Mouse (Mus musculus) testis, adult 2 months (tissue): ENCODE data around the gene Rnf38. TPM values are rescaled to one million over a fixed set of nuclear protein-coding genes. Genes with fewer than 3 reads are reported as not detected.

Source experiments
- H3K27ac ChIP-seq: fragments of 200-500 bp; 2 replicates; pipeline ENCODE4 v1.5.1; 2012; ENCODE audit warnings: low read depth, low read length; ENCODE audit not compliant: control insufficient read depth, insufficient read depth
- H3K27me3 ChIP-seq: fragments of 200-500 bp; 2 replicates; pipeline ENCODE4 v1.6.1; 2012; ENCODE audit warnings: mild to moderate bottlenecking, low read length, moderate library complexity; ENCODE audit not compliant: control insufficient read depth, insufficient read depth
- H3K36me3 ChIP-seq: fragments of 200-500 bp; 2 replicates; pipeline ENCODE4 v1.6.1; 2012; ENCODE audit warnings: mild to moderate bottlenecking, low read length; ENCODE audit not compliant: control insufficient read depth, insufficient read depth
- H3K4me1 ChIP-seq: fragments of 200-500 bp; 2 replicates; pipeline ENCODE4 v1.6.1; 2012; ENCODE audit warnings: low read length; ENCODE audit not compliant: control insufficient read depth, insufficient read depth
- H3K4me3 ChIP-seq: fragments of 200-500 bp; 2 replicates; pipeline ENCODE4 v1.5.1; 2012; ENCODE audit warnings: low read depth, mild to moderate bottlenecking, low read length, moderate library complexity, mixed read lengths; ENCODE audit not compliant: control insufficient read depth
- CTCF ChIP-seq: fragments of 200-500 bp; IDR thresholded peaks from 2 replicates; pipeline ENCODE4 v1.5.1; 2012; ENCODE audit warnings: low read depth, mild to moderate bottlenecking, inconsistent platforms, low read length, moderate library complexity; ENCODE audit not compliant: control insufficient read depth, insufficient read depth, insufficient replicate concordance
- POLR2A ChIP-seq: fragments of 200-500 bp; IDR thresholded peaks from 2 replicates; pipeline ENCODE4 v1.6.1; 2012; ENCODE audit warnings: low read depth, mild to moderate bottlenecking, inconsistent platforms, low read length, moderate library complexity; ENCODE audit not compliant: control insufficient read depth
- polyA plus RNA-seq: library from polyadenylated mRNA; depleted of rRNA; stranded (reverse); fragments of >200 nt; gene quantifications from 2 replicates; pipeline ENCODE4 v1.2.3, GENCODE M21; 2012; rRNA removed

Rnf38 gene
- polyA plus RNA-seq, 1 experiment: 1,812 TPM

DNA sequence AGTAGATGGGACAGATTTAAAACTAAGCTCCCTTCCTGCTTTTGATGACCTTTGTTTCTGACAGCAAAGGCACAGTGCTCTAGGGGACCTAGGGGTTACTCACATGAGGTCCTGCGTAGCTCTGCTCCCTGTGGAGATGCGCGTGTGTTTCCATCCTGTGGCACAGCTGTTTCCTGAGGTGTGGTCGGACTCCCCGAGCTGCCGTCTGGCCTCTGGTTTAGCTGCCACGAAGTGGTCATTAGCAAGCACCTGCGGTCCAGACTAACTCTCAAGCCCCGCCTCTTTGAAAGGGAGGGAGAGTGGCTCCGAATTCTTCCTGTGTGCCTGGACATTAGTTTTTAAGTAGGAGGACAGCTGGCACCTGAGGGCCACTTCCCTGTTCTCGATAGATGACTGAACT is 149.6 kb downstream of the Rnf38 start, which contains the start of gene Gne:
TSS of gene Gne (minus strand) at position 233 of the 400 bp plus-strand sequence.
- peaks cover 5% of the 10 kb centered on the region for H3K4me1 ChIP-seq
- no peaks in the 10 kb centered on the region for H3K36me3 ChIP-seq
- peak within 1 kb of the TSS; percentile 36 for H3K4me3 ChIP-seq
- H3K27ac ChIP-seq: no peak within 1 kb of the TSS
- H3K27me3 ChIP-seq: no peaks in the 10 kb centered on the region
- no peak for TF ChIP-seq POLR2A
- no peak for TF ChIP-seq CTCF

DNA sequence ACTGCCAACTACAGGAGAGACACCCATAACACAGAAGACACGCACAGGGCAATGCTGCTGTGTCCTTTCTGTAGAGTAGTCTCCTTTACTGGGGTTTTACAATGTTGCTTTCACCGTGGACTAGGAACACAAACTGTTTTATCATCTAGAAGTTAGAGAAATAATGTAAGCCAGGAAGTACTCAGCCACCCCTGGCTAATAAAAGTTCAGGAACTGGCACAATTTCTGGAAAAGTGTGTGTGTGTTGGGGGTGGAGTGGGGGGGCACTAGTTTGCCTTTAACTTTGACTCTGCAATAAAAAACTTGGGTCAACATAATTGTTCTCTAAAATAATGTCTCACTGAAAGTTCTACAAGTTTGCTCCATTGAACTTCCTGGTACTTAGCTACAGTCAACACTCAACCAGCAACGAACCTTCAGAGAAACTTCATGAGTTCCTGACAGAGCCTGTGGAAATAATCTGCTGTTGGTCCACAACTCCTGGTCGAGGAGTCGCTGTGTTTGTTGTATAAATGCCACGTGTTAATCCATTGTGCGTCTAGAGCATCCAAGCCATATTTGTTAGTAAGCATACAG is 155.1 kb downstream of the Rnf38 start:
- Histone ChIP-seq H3K36me3 (no peaks in the 10 kb centered on the region), H3K27ac (no peak overlapping the region), H3K27me3 (no peaks in the 10 kb centered on the region), H3K4me3 (no peak overlapping the region), H3K4me1 (no peaks in the 10 kb centered on the region)
- TF ChIP-seq CTCF: no peak
- TF ChIP-seq POLR2A: no peak

Other genes starting within 250 kb of the Rnf38 start
- 23.1 and 29.0 TPM in 2 replicates for gene Clta, start 229.3 kb downstream of the Rnf38 start, polyA plus RNA-seq
- 1.5 and 2.0 TPM in 2 replicates for gene Gne, start 149.6 kb downstream of the Rnf38 start, polyA plus RNA-seq
- 1.6 and 2.0 TPM in 2 replicates for gene Melk, start 67.1 kb upstream of the Rnf38 start, polyA plus RNA-seq